Mouse (Mus musculus): Measurements from ENCODE around the gene Pcsk2. TPM values are rescaled to one million over a fixed set of nuclear protein-coding genes. Genes with fewer than 3 reads are reported as not detected.

The Pcsk2 gene
- polyA plus RNA-seq, 1 experiment from 2014 or later: 0.04 TPM

DNA sequence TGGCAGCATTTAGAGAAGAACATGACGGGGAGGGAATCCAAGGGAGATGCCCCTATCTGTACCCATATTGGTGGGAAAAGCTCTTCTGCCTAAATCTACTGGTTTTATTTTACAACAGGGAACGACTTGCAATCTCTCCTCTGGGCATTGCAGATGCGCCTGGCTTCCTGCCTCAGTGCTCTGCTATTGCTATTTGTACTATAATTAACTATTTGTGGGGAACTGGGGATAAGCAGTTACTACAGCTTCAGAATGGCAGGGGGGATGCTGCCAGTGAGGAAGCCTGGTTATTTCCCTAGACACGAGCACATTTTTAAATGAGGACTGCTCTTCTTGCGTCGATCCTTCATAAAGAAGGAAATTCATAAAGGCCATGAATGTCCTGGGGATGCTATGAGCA is 39.4 kb downstream of the Pcsk2 start:
- no peak overlapping the region for H3K9ac ChIP-seq
- H3K36me3 ChIP-seq: no peaks in the 10 kb centered on the region
- 75% methylated on average over 6 of the region's 6 CpGs for WGBS
- H3K4me2 ChIP-seq: no peak overlapping the region
- ATAC-seq (replicated peaks; ENCODE audit: insufficient number of reproducible peaks, insufficient read depth, low FRiP score, low read depth): no peak
- H3K4me3 ChIP-seq: no peak overlapping the region
- H3K27me3 ChIP-seq: no peaks in the 10 kb centered on the region
- no peaks in the 10 kb centered on the region for H3K9me3 ChIP-seq (replicated peaks)
- no peaks in the 10 kb centered on the region for H3K4me1 ChIP-seq (replicated peaks)
- H3K27ac ChIP-seq: no peak overlapping the region

DNA sequence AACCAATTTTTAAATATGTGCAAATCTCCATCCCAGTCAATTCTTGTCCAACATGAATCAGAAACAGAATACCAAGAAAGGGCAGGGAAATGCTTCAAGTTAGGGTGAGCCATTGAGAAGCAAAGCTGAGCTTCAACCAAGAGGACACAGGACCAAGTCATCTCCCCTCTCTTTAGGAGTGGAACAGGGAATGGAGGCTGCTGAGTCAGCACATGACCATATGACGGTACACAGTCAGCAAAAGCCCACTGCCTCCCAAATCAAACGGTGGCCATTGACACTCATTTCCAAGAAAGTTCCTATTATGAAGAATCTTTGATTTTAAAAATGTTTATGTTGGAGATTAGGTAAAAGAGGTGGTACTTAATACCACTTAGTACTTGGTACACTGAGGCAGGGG is 44.4 kb downstream of the Pcsk2 start:
- 72% methylated on average over 2 of the region's 2 CpGs for WGBS
- H3K27ac ChIP-seq: no peak overlapping the region
- no peak overlapping the region for H3K9ac ChIP-seq
- no peak overlapping the region for H3K4me3 ChIP-seq
- H3K9me3 ChIP-seq (replicated peaks): no peaks in the 10 kb centered on the region
- no peaks in the 10 kb centered on the region for H3K4me1 ChIP-seq (replicated peaks)
- no peak overlapping the region for H3K4me2 ChIP-seq
- H3K36me3 ChIP-seq: no peaks in the 10 kb centered on the region
- ATAC-seq (replicated peaks; ENCODE audit: insufficient number of reproducible peaks, insufficient read depth, low FRiP score, low read depth): no peak
- H3K27me3 ChIP-seq: no peaks in the 10 kb centered on the region

DNA sequence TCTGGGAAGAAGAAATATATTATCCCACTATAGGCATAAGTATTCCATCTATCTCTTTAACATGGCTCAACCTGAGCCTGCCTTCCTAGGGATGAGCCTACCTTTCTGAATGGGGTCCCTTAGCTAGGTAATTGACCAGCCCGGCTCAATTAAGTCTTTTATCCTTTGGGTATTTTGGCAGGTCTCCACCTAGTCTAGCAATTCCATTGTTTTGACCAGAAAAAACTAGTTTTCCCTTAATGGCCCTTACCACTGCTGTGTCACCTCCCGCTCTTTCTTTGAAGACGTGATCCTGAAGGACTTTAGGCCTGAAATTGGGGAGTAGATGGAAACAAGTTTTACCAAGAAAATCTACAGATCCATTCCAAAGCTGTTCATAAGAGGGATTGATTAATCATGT is 57.1 kb downstream of the Pcsk2 start:
- no peak overlapping the region for H3K9ac ChIP-seq
- H3K4me1 ChIP-seq (replicated peaks): no peaks in the 10 kb centered on the region
- no peak for ATAC-seq (replicated peaks; ENCODE audit: insufficient number of reproducible peaks, insufficient read depth, low FRiP score, low read depth)
- H3K27me3 ChIP-seq: no peaks in the 10 kb centered on the region
- no peak overlapping the region for H3K27ac ChIP-seq
- no peak overlapping the region for H3K4me2 ChIP-seq
- H3K9me3 ChIP-seq (replicated peaks): no peaks in the 10 kb centered on the region
- H3K4me3 ChIP-seq: no peak overlapping the region
- 74% methylated on average over 3 of the region's 3 CpGs for whole genome bisulfite sequencing
- no peaks in the 10 kb centered on the region for H3K36me3 ChIP-seq

DNA sequence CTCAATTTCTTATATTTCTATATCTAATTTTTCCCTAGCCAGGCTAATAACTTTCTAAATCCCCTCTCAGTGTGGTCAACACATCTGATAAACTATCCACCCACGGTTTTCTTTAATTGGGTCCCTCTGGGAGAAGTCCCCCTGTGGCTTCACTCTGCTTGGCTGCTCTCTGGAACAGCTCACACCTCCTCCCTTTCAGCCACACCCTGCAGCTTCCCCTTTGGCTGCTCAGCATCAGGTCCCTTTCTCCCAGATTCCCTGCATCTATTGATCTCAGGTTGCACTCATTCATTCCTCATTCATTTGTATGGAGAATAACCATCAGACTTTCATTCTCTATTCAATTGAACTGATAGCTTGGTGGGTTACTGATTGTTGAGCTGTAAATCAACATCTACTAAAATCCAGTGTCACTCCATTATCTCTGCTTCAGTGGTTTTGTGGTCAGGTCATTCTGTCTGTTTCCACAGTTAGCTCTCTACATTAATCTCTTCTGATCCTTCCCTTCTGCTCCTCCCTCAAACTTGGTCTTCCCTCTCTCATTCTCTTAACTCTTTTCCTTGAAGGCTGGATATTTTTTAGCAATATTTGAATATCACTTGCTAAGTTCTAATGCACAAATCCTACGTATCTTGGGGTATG is 58.0 kb downstream of the Pcsk2 start:
- Histone ChIP-seq H3K27me3 (no peaks in the 10 kb centered on the region), H3K4me3 (no peak overlapping the region), H3K9me3 (replicated peaks) (no peaks in the 10 kb centered on the region), H3K4me1 (replicated peaks) (no peaks in the 10 kb centered on the region), H3K36me3 (no peaks in the 10 kb centered on the region), H3K27ac (no peak overlapping the region), H3K9ac (no peak overlapping the region), H3K4me2 (no peak overlapping the region)
- WGBS: 40% methylated on average over 2 of the region's 2 CpGs
- ATAC-seq (replicated peaks; ENCODE audit: insufficient number of reproducible peaks, insufficient read depth, low FRiP score, low read depth): no peak

DNA sequence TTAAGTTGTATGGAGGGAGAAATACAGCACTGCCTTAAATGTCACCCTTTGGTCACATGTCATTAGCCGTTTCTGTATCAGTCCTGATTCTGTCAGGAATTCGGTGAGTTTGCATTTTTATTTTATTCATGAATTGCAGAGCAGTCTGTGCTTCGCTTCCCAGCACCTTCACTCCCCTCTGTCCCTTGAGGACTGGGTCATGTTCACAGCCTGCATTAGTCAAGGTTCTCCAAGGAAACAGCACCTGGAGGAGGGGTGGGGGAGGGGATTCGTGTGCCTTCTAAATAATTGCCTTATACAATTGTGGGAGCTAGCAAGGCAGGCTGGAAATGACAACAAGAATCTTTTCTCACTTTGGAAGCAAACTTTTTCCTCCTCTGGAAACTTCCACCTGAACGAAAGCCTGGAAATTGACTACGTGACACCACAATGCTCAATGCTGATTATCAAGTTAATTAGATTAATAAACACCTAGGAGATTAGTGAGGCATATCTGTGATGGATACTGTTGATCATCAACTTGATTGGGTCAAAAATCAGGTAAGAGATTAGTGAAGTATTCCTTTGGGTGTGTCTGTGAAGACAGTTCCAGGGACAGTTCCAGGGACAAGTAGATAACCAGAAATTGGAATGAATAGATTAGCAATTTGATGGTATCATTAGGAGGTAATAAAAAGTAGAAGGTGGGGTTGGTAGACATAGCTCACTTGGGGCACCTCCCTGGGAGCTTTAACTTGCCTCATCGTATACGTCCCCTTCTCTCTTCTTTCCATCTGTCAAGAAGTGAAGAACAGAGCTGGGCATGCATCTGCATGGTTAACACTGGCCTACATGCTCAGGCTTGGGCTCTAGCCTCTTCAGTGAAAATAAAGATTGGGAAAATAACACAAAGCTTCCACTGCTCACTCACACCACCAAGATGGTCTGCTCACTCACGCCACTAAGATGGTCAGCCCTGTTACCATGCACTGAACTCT is 64.7 kb downstream of the Pcsk2 start:
- H3K36me3 ChIP-seq: no peaks in the 10 kb centered on the region
- 62% methylated on average over 9 of the region's 9 CpGs for WGBS
- H3K4me3 ChIP-seq: no peak overlapping the region
- no peaks in the 10 kb centered on the region for H3K4me1 ChIP-seq (replicated peaks)
- H3K27ac ChIP-seq: no peak overlapping the region
- H3K9ac ChIP-seq: no peak overlapping the region
- ATAC-seq (replicated peaks; ENCODE audit: insufficient number of reproducible peaks, insufficient read depth, low FRiP score, low read depth): no peak
- H3K27me3 ChIP-seq: no peaks in the 10 kb centered on the region
- no peaks in the 10 kb centered on the region for H3K9me3 ChIP-seq (replicated peaks)
- H3K4me2 ChIP-seq: no peak overlapping the region

DNA sequence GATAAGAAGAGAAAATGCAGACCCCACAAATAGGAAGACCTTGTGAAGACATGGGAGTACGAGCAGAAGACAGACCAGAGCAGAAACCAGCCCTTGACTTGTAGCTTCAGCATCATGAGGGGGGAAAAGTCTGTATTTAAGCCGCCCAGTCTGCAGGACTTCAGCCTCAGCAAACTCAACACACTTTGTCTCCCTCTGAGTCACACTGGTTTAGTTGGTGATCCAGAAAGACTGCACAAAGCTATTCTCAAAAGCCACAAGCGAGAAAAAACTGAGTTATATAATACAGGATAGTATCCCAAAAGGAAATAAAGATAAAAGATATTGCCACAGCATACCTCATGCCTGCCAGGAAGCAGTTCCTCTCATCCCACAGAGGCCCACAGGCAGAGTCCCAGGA is 67.5 kb downstream of the Pcsk2 start:
- H3K9me3 ChIP-seq (replicated peaks): no peaks in the 10 kb centered on the region
- H3K4me3 ChIP-seq: no peak overlapping the region
- no peaks in the 10 kb centered on the region for H3K36me3 ChIP-seq
- H3K27me3 ChIP-seq: no peaks in the 10 kb centered on the region
- no peaks in the 10 kb centered on the region for H3K4me1 ChIP-seq (replicated peaks)
- no peak overlapping the region for H3K4me2 ChIP-seq
- no peak overlapping the region for H3K9ac ChIP-seq
- no peak overlapping the region for H3K27ac ChIP-seq
- ATAC-seq (replicated peaks; ENCODE audit: insufficient number of reproducible peaks, insufficient read depth, low FRiP score, low read depth): no peak
- WGBS: 64% methylated on average over 3 of the region's 3 CpGs

DNA sequence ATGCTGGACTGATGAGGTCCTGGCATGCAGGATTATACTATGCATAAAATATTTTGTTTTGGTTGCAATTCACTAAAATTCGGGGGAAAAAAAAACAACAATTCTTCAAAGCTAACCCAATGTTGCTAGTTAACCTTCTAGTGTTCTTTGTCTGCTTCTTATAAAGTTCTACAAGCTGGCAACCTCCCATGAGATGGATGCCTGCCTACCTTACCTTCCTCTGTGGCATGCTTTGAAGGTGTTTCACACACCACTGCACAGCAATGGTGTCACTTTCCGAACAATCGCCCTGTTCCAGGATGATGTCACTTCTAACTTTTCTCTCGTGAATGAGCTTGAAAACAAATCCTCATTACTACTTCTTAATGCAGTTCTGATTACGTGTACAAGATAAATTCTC is 68.8 kb downstream of the Pcsk2 start:
- Histone ChIP-seq H3K27ac (no peak overlapping the region), H3K9ac (no peak overlapping the region), H3K4me1 (replicated peaks) (no peaks in the 10 kb centered on the region), H3K4me2 (no peak overlapping the region), H3K27me3 (no peaks in the 10 kb centered on the region), H3K9me3 (replicated peaks) (no peaks in the 10 kb centered on the region), H3K4me3 (no peak overlapping the region), H3K36me3 (no peaks in the 10 kb centered on the region)
- ATAC-seq (replicated peaks; ENCODE audit: insufficient number of reproducible peaks, insufficient read depth, low FRiP score, low read depth): no peak
- WGBS: 59% methylated on average over 5 of the region's 5 CpGs

DNA sequence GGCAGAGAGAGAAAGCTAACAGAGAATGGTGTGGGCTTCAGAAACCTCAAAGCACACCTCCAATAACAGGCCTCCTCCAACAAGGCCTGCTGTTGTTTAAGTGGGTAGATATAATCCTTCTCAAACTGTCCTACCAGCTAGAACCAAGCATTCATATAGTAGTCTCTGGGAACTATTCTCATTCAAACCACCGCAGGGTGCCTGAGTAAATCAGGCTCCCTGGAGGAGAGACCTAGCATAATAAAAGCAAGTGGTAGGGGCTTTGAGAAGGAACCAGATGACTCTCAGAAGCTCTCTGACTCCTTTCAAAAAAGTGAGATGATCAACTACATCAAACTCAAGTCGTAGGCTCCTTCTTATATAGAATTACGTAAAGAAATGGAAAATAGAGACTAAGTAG is 75.0 kb downstream of the Pcsk2 start:
- H3K9ac ChIP-seq: no peak overlapping the region
- no peak for ATAC-seq (replicated peaks; ENCODE audit: insufficient number of reproducible peaks, insufficient read depth, low FRiP score, low read depth)
- H3K36me3 ChIP-seq: no peaks in the 10 kb centered on the region
- no peaks in the 10 kb centered on the region for H3K4me1 ChIP-seq (replicated peaks)
- no peak overlapping the region for H3K4me2 ChIP-seq
- no peak overlapping the region for H3K27ac ChIP-seq
- 43% methylated on average over 3 of the region's 3 CpGs for WGBS
- no peak overlapping the region for H3K4me3 ChIP-seq
- H3K27me3 ChIP-seq: no peaks in the 10 kb centered on the region
- H3K9me3 ChIP-seq (replicated peaks): no peaks in the 10 kb centered on the region

DNA sequence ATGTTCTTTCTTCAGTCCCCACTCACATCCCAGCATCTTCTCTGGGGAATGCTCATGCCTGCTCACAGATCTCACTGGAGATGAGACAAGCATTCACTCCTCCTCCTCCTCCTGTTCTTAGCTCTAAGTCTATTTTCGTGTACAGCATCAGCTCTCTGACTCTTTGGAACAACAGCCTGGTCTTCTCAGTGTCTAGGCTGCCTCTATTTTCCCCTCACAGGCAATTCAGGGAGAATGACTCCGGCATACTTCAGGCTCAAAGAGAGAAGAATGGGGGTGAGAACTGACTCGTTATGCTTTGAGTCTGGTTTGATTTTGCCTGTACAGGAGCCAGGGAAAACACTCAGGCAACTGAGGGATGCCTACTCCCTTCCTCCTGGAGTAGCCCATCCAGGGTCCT is 78.0 kb downstream of the Pcsk2 start:
- Histone ChIP-seq H3K4me1 (replicated peaks) (no peaks in the 10 kb centered on the region), H3K4me2 (no peak overlapping the region), H3K27ac (no peak overlapping the region), H3K9me3 (replicated peaks) (no peaks in the 10 kb centered on the region), H3K27me3 (no peaks in the 10 kb centered on the region), H3K9ac (no peak overlapping the region), H3K4me3 (no peak overlapping the region), H3K36me3 (no peaks in the 10 kb centered on the region)
- WGBS: 47% methylated on average over 3 of the region's 3 CpGs
- no peak for ATAC-seq (replicated peaks; ENCODE audit: insufficient number of reproducible peaks, insufficient read depth, low FRiP score, low read depth)

DNA sequence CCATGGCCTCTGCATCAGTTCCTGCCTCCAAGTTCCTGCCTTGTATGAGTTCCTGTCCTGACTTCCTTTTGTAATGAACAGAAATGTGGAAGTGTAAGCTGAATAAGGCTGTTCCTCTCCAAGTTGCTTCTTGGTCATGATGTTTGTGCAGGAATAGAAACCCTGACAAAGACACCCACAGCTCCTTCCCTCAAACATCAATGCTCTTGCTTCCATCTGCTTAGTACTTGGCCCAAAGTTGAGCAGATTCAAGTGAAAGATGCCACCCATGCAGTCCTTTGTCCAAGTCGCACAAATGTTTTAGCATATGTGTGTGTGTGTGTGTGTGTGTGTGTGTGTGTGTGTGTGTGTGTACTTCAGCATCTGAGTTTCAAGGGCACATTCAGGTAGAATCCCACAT is 97.3 kb downstream of the Pcsk2 start:
- WGBS: 69% methylated on average over 1 of the region's 1 CpGs
- Histone ChIP-seq H3K9me3 (replicated peaks) (no peaks in the 10 kb centered on the region), H3K4me3 (no peak overlapping the region), H3K9ac (no peak overlapping the region), H3K27me3 (no peaks in the 10 kb centered on the region), H3K27ac (no peak overlapping the region), H3K36me3 (no peaks in the 10 kb centered on the region), H3K4me1 (replicated peaks) (no peaks in the 10 kb centered on the region), H3K4me2 (no peak overlapping the region)
- ATAC-seq (replicated peaks; ENCODE audit: insufficient number of reproducible peaks, insufficient read depth, low FRiP score, low read depth): no peak

DNA sequence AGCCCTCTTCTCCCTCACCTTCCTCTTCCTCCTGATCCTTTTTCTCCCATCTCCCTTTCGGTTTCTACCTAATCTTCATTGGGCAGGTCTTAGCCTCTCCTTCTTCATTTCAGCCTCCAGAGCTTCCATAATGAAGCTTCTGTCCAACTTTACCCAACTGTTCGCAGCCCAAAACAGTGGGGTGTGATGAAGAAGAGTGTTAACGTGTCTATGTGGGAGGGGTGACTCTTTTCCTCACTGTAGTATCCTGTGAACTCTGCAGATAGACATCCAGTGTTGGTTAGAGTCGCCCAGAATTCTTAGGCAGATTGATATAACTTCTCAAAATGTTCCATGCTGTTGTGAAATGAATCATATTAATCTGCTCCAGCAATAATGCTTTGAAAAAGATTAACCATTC is 98.4 kb downstream of the Pcsk2 start:
- no peak for ATAC-seq (replicated peaks; ENCODE audit: insufficient number of reproducible peaks, insufficient read depth, low FRiP score, low read depth)
- no peaks in the 10 kb centered on the region for H3K27me3 ChIP-seq
- 59% methylated on average over 4 of the region's 4 CpGs for WGBS
- H3K27ac ChIP-seq: no peak overlapping the region
- no peaks in the 10 kb centered on the region for H3K9me3 ChIP-seq (replicated peaks)
- H3K36me3 ChIP-seq: no peaks in the 10 kb centered on the region
- no peak overlapping the region for H3K9ac ChIP-seq
- H3K4me1 ChIP-seq (replicated peaks): no peaks in the 10 kb centered on the region
- H3K4me2 ChIP-seq: no peak overlapping the region
- H3K4me3 ChIP-seq: no peak overlapping the region

DNA sequence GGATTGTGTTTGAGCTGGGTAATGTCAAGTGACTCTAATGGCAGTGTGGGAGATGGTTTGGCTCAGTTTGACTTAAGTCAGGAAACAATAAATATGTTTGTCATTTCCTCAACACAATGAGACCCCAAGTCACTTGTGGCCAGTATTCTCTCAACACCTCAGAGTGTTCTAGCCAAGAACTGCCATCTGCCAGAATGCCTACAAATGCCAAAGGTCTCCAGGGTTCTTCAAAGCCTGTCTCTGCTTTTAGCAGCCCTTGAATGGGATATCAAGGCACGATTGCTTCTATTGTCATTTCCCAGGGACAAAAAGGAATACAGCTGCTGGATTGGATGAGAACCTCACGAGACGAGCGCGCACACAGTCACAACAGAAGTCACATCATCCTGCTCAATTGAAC is 100.0 kb downstream of the Pcsk2 start:
- H3K27ac ChIP-seq: no peak overlapping the region
- H3K4me1 ChIP-seq (replicated peaks): no peaks in the 10 kb centered on the region
- H3K4me2 ChIP-seq: no peak overlapping the region
- no peaks in the 10 kb centered on the region for H3K27me3 ChIP-seq
- no peak overlapping the region for H3K9ac ChIP-seq
- 75% methylated on average over 5 of the region's 5 CpGs for WGBS
- no peaks in the 10 kb centered on the region for H3K36me3 ChIP-seq
- ATAC-seq (replicated peaks; ENCODE audit: insufficient number of reproducible peaks, insufficient read depth, low FRiP score, low read depth): no peak
- H3K4me3 ChIP-seq: no peak overlapping the region
- no peaks in the 10 kb centered on the region for H3K9me3 ChIP-seq (replicated peaks)
